Mouse (Mus musculus): ENCODE measurements around the gene Scap.
"Not testable (repeated sequence)": the region's sequence is repeated elsewhere in the genome, so short reads cannot be mapped to it uniquely, and the experiment has no call there.

Gene Scap

GRCm38 (mm10) chr9:110330913-110331312 lies 2.2 kb upstream of the Scap start:
- not testable (repeated sequence) for DNase-seq

GRCm38 (mm10) chr9:110333896-110334259 lies 790 bp downstream of the Scap start:
- DNase-seq: no peak

GRCm38 (mm10) chr9:110334849-110335248 lies 1.8 kb downstream of the Scap start:
- no peak for DNase-seq

- no peak for DNase-seq
Measured at GRCm38 (mm10) chr9:110340037-110340750, 7.1 kb downstream of the Scap start.

- no peak for DNase-seq
Measured at GRCm38 (mm10) chr9:110342008-110342407, 8.9 kb downstream of the Scap start.

GRCm38 (mm10) chr9:110343805-110344204 lies 10.7 kb downstream of the Scap start:
- no peak for DNase-seq

- no peak for DNase-seq
Measured at GRCm38 (mm10) chr9:110345057-110345739, 12.1 kb downstream of the Scap start.

GRCm38 (mm10) chr9:110348899-110349298 lies 15.8 kb downstream of the Scap start:
- no peak for DNase-seq

- no peak for DNase-seq
Measured at GRCm38 (mm10) chr9:110350188-110350587, 17.1 kb downstream of the Scap start.

GRCm38 (mm10) chr9:110350612-110351011 lies 17.5 kb downstream of the Scap start:
- peak; percentile 44 to 77 for DNase-seq

GRCm38 (mm10) chr9:110351350-110351749 lies 18.3 kb downstream of the Scap start:
- DNase-seq: no peak

- no peak for DNase-seq
Measured at GRCm38 (mm10) chr9:110351932-110352632, 19.0 kb downstream of the Scap start.

GRCm38 (mm10) chr9:110358341-110358740 lies 25.3 kb downstream of the Scap start:
- no peak for DNase-seq

GRCm38 (mm10) chr9:110361299-110361698 lies 28.2 kb downstream of the Scap start:
- DNase-seq: no peak

- peak in 1 of 2 experiments; percentile 16 for DNase-seq
Measured at GRCm38 (mm10) chr9:110362337-110362736, 29.2 kb downstream of the Scap start.

GRCm38 (mm10) chr9:110366746-110367145 lies 33.7 kb downstream of the Scap start:
- DNase-seq: peak in 1 of 2 experiments; percentile 17

- DNase-seq: no peak
Measured at GRCm38 (mm10) chr9:110369860-110370259, 36.8 kb downstream of the Scap start.

- peak in 1 of 2 experiments; percentile 31 for DNase-seq
Measured at GRCm38 (mm10) chr9:110373871-110374270, 40.8 kb downstream of the Scap start.

- no peak for DNase-seq
Measured at GRCm38 (mm10) chr9:110375668-110376067, 42.6 kb downstream of the Scap start.

GRCm38 (mm10) chr9:110377655-110378054 lies 44.6 kb downstream of the Scap start:
- DNase-seq: not testable (repeated sequence)

GRCm38 (mm10) chr9:110379361-110379760 lies 46.3 kb downstream of the Scap start:
- DNase-seq: peak in 1 of 2 experiments; percentile 29

GRCm38 (mm10) chr9:110380662-110381061 lies 47.6 kb downstream of the Scap start:
- peak in 1 of 2 experiments; percentile 41 for DNase-seq

- peak in 1 of 2 experiments; percentile 34 for DNase-seq
Measured at GRCm38 (mm10) chr9:110381292-110381691, 48.2 kb downstream of the Scap start.
